Mouse (Mus musculus): ENCODE data around the gene Iqsec1. TPM values are rescaled to one million over a fixed set of nuclear protein-coding genes. Genes with fewer than 3 reads are reported as not detected.

Iqsec1 gene
- polyA plus RNA-seq, 1 experiment from 2014 or later, result 10.7 TPM

GRCm38 (mm10) chr6:90915585-90915984, 72.9 kb downstream of the Iqsec1 start:
- peaks cover 9% of the 10 kb centered on the region for H3K4me1 ChIP-seq
- H3K27me3 ChIP-seq (replicated peaks), result no peaks in the 10 kb centered on the region
- H3K36me3 ChIP-seq, result no peaks in the 10 kb centered on the region
- no peak overlapping the region for H3K27ac ChIP-seq
- H3K4me2 ChIP-seq, result no peak overlapping the region
- no peaks in the 10 kb centered on the region for H3K9me3 ChIP-seq
- no peak overlapping the region for H3K9ac ChIP-seq
- 49% methylated on average over 2 of the region's 2 CpGs for WGBS
- H3K4me3 ChIP-seq (replicated peaks), result no peak overlapping the region
- no peak for ATAC-seq (ENCODE audit: insufficient read depth, low FRiP score, low read depth)

GRCm38 (mm10) chr6:90913771-90914170, 74.7 kb downstream of the Iqsec1 start:
- no peak overlapping the region for H3K4me2 ChIP-seq
- H3K9me3 ChIP-seq, result no peaks in the 10 kb centered on the region
- no peak overlapping the region for H3K4me3 ChIP-seq (replicated peaks)
- H3K9ac ChIP-seq, result no peak overlapping the region
- WGBS, result 89% methylated on average over 5 of the region's 5 CpGs
- no peaks in the 10 kb centered on the region for H3K36me3 ChIP-seq
- no peak overlapping the region for H3K27ac ChIP-seq
- no peaks in the 10 kb centered on the region for H3K4me1 ChIP-seq
- no peaks in the 10 kb centered on the region for H3K27me3 ChIP-seq (replicated peaks)
- no peak for ATAC-seq (ENCODE audit: insufficient read depth, low FRiP score, low read depth)

- Histone ChIP-seq H3K4me2 (no peak overlapping the region), H3K9me3 (no peaks in the 10 kb centered on the region), H3K27me3 (replicated peaks) (no peaks in the 10 kb centered on the region), H3K9ac (no peak overlapping the region), H3K27ac (no peak overlapping the region), H3K4me1 (no peaks in the 10 kb centered on the region), H3K4me3 (replicated peaks) (no peak overlapping the region), H3K36me3 (no peaks in the 10 kb centered on the region)
- no peak for ATAC-seq (ENCODE audit: insufficient read depth, low FRiP score, low read depth)
- WGBS, result 73% methylated on average over 6 of the region's 6 CpGs
These were observed 75.7 kb downstream of the Iqsec1 start for GRCm38 (mm10) chr6:90912768-90913167.

GRCm38 (mm10) chr6:90904143-90904542, 84.3 kb downstream of the Iqsec1 start:
- WGBS, result 66% methylated on average over 2 of the region's 2 CpGs
- Histone ChIP-seq H3K4me1 (no peaks in the 10 kb centered on the region), H3K9ac (no peak overlapping the region), H3K27me3 (replicated peaks) (no peaks in the 10 kb centered on the region), H3K36me3 (no peaks in the 10 kb centered on the region), H3K4me2 (no peak overlapping the region), H3K4me3 (replicated peaks) (no peak overlapping the region), H3K9me3 (no peaks in the 10 kb centered on the region), H3K27ac (no peak overlapping the region)
- ATAC-seq (ENCODE audit: insufficient read depth, low FRiP score, low read depth), result no peak

GRCm38 (mm10) chr6:90900302-90900701, 88.2 kb downstream of the Iqsec1 start:
- Histone ChIP-seq H3K9me3 (no peaks in the 10 kb centered on the region), H3K36me3 (no peaks in the 10 kb centered on the region), H3K4me1 (0 out of 2 replicates have a peak, but pooled peaks cover 3% of the 10 kb centered on the region), H3K4me2 (no peak overlapping the region), H3K4me3 (replicated peaks) (no peak overlapping the region), H3K27me3 (replicated peaks) (no peaks in the 10 kb centered on the region), H3K27ac (no peak overlapping the region), H3K9ac (no peak overlapping the region)
- WGBS, result 68% methylated on average over 6 of the region's 6 CpGs
- no peak for ATAC-seq (ENCODE audit: insufficient read depth, low FRiP score, low read depth)

- H3K4me3 ChIP-seq (replicated peaks), result no peak overlapping the region
- no peak overlapping the region for H3K9ac ChIP-seq
- no peak overlapping the region for H3K4me2 ChIP-seq
- WGBS, result 58% methylated on average over 1 of the region's 1 CpGs
- H3K4me1 ChIP-seq, result 0 out of 2 replicates have a peak, but pooled peaks cover 3% of the 10 kb centered on the region
- no peaks in the 10 kb centered on the region for H3K27me3 ChIP-seq (replicated peaks)
- H3K36me3 ChIP-seq, result no peaks in the 10 kb centered on the region
- no peak overlapping the region for H3K27ac ChIP-seq
- no peaks in the 10 kb centered on the region for H3K9me3 ChIP-seq
- no peak for ATAC-seq (ENCODE audit: insufficient read depth, low FRiP score, low read depth)
These were observed 89.2 kb downstream of the Iqsec1 start for GRCm38 (mm10) chr6:90899266-90899665.

GRCm38 (mm10) chr6:90898107-90898506, 90.4 kb downstream of the Iqsec1 start:
- Histone ChIP-seq H3K27ac (no peak overlapping the region), H3K4me3 (replicated peaks) (no peak overlapping the region), H3K9me3 (no peaks in the 10 kb centered on the region), H3K27me3 (replicated peaks) (no peaks in the 10 kb centered on the region), H3K4me2 (no peak overlapping the region), H3K36me3 (no peaks in the 10 kb centered on the region), H3K4me1 (0 out of 2 replicates have a peak, but pooled peaks cover 3% of the 10 kb centered on the region), H3K9ac (no peak overlapping the region)
- peak; percentile 47; the same call in 1 of the 2 replicates for ATAC-seq (ENCODE audit: insufficient read depth, low FRiP score, low read depth)
- 11% methylated on average over 1 of the region's 1 CpGs for WGBS

- Histone ChIP-seq H3K4me3 (replicated peaks) (no peak overlapping the region), H3K27ac (no peak overlapping the region), H3K9me3 (no peaks in the 10 kb centered on the region), H3K27me3 (replicated peaks) (no peaks in the 10 kb centered on the region), H3K4me2 (no peak overlapping the region), H3K9ac (no peak overlapping the region), H3K36me3 (no peaks in the 10 kb centered on the region), H3K4me1 (no peaks in the 10 kb centered on the region)
- no peak for ATAC-seq (ENCODE audit: insufficient read depth, low FRiP score, low read depth)
- 92% methylated on average over 1 of the region's 1 CpGs for WGBS
These were observed 96.1 kb downstream of the Iqsec1 start for GRCm38 (mm10) chr6:90892401-90892800.

- no peak for ATAC-seq (ENCODE audit: insufficient read depth, low FRiP score, low read depth)
- H3K4me3 ChIP-seq (replicated peaks), result no peak overlapping the region
These were observed 98.9 kb downstream of the Iqsec1 start for GRCm38 (mm10) chr6:90889356-90890285.

GRCm38 (mm10) chr6:90887024-90887775, 101.3 kb downstream of the Iqsec1 start:
- ATAC-seq (ENCODE audit: insufficient read depth, low FRiP score, low read depth), result no peak; the same call in 1 of the 2 replicates
- H3K4me1 ChIP-seq, result no peaks in the 10 kb centered on the region
- no peaks in the 10 kb centered on the region for H3K36me3 ChIP-seq
- H3K9me3 ChIP-seq, result no peaks in the 10 kb centered on the region
- no peak overlapping the region for H3K27ac ChIP-seq
- H3K9ac ChIP-seq, result no peak overlapping the region
- no peak overlapping the region for H3K4me3 ChIP-seq (replicated peaks)
- H3K27me3 ChIP-seq (replicated peaks), result no peaks in the 10 kb centered on the region
- 59% methylated on average over 5 of the region's 5 CpGs for WGBS
- H3K4me2 ChIP-seq, result no peak overlapping the region

More at GRCm38 (mm10) chr6:90889356-90890285, 98.9 kb downstream of the Iqsec1 start:
- H3K9ac ChIP-seq, result no peak overlapping the region
- no peaks in the 10 kb centered on the region for H3K27me3 ChIP-seq (replicated peaks)
- H3K4me2 ChIP-seq, result no peak overlapping the region
- no peaks in the 10 kb centered on the region for H3K9me3 ChIP-seq
- 78% methylated on average over 7 of the region's 7 CpGs for WGBS
- no peak overlapping the region for H3K27ac ChIP-seq
- H3K4me1 ChIP-seq, result no peaks in the 10 kb centered on the region
- no peaks in the 10 kb centered on the region for H3K36me3 ChIP-seq

- Histone ChIP-seq H3K36me3 (no peaks in the 10 kb centered on the region), H3K9ac (no peak overlapping the region), H3K9me3 (no peaks in the 10 kb centered on the region), H3K27ac (no peak overlapping the region), H3K4me1 (no peaks in the 10 kb centered on the region), H3K4me3 (replicated peaks) (no peak overlapping the region), H3K4me2 (no peak overlapping the region), H3K27me3 (replicated peaks) (no peaks in the 10 kb centered on the region)
- ATAC-seq (ENCODE audit: insufficient read depth, low FRiP score, low read depth), result no peak
- 85% methylated on average over 1 of the region's 1 CpGs for WGBS
These were observed 102.9 kb downstream of the Iqsec1 start for GRCm38 (mm10) chr6:90885626-90886025.

GRCm38 (mm10) chr6:90884631-90885030, 103.9 kb downstream of the Iqsec1 start:
- Histone ChIP-seq H3K36me3 (no peaks in the 10 kb centered on the region), H3K4me2 (no peak overlapping the region), H3K4me1 (no peaks in the 10 kb centered on the region), H3K27ac (no peak overlapping the region), H3K4me3 (replicated peaks) (no peak overlapping the region), H3K27me3 (replicated peaks) (no peaks in the 10 kb centered on the region), H3K9me3 (no peaks in the 10 kb centered on the region), H3K9ac (no peak overlapping the region)
- 35% methylated on average over 1 of the region's 1 CpGs for WGBS
- peak; percentile 35; the same call in 1 of the 2 replicates for ATAC-seq (ENCODE audit: insufficient read depth, low FRiP score, low read depth)

Data from stomach, embryonic 15.5 days (tissue).